Mouse (Mus musculus) neural tube, embryonic 14.5 days (tissue): ENCODE results near the gene Grk6. TPM values are rescaled to one million over a fixed set of nuclear protein-coding genes. Genes with fewer than 3 reads are reported as not detected.

ENCODE experiments used
- ATAC-seq: fragments of 200-750 bp; cut with Nextera tagmentation; 2 replicates; pipeline ENCODE4 v1.8.0; 2017; ENCODE audit warnings: low read depth, mild to moderate bottlenecking, moderate TSS enrichment, moderate library complexity
- H3K27ac ChIP-seq: fragments of 300-500 bp; sonication (generic); 2 replicates; pipeline ENCODE4 v1.5.1; 2014; ENCODE audit warnings: low read depth, mild to moderate bottlenecking, control low read depth, low read length, moderate library complexity, mixed read lengths
- H3K27me3 ChIP-seq: fragments of 300-500 bp; sonication (generic); 2 replicates; pipeline ENCODE4 v1.6.1; 2014; ENCODE audit warnings: low read length; ENCODE audit not compliant: control insufficient read depth, insufficient read depth
- H3K36me3 ChIP-seq: fragments of 300-500 bp; sonication (generic); 2 replicates; pipeline ENCODE4 v1.6.1; 2014; ENCODE audit warnings: low read length, mixed read lengths; ENCODE audit not compliant: control insufficient read depth, insufficient read depth
- H3K4me1 ChIP-seq: fragments of 300-500 bp; sonication (generic); 2 replicates; pipeline ENCODE4 v1.6.1; 2014; ENCODE audit warnings: low read length; ENCODE audit not compliant: control insufficient read depth, insufficient read depth
- H3K4me2 ChIP-seq: fragments of 300-500 bp; sonication (generic); 2 replicates; pipeline ENCODE4 v1.6.1; 2014; ENCODE audit warnings: mild to moderate bottlenecking, low read depth, low read length, control low read depth
- H3K4me3 ChIP-seq: fragments of 300-500 bp; sonication (generic); 2 replicates; pipeline ENCODE4 v1.5.1; 2014; ENCODE audit warnings: low read depth, low read length, control low read depth, mixed read lengths
- H3K9ac ChIP-seq: fragments of 300-500 bp; sonication (generic); replicated peaks from 2 replicates; pipeline ENCODE4 v1.6.1; 2014; ENCODE audit warnings: low read depth, mild to moderate bottlenecking, control low read depth, low read length, mixed read lengths
- H3K9me3 ChIP-seq: fragments of 300-500 bp; sonication (generic); 2 replicates; pipeline ENCODE4 v1.6.1; 2016; ENCODE audit warnings: low read length; ENCODE audit not compliant: control insufficient read depth
- WGBS: fragments of 180-500 bp; shearing (Covaris S2); extraction: QIAGEN DNeasy Blood & Tissue Kit; methylation state at CpG from one replicate; pipeline ENCODE4 v1.1.7; 2014; 5-methylcytosine and 5-hydroxymethylcytosine counted together
- polyA plus RNA-seq: library from polyadenylated mRNA; unstranded; fragments of >200 nt; fragmentation: Nextera tagmentation; extraction: Ambion mirVana; gene quantifications from 2 replicates; pipeline ENCODE4 v1.2.1, GENCODE M21; 2014

The Grk6 gene
- polyA plus RNA-seq, 1 experiment from 2014 or later: 39.0 TPM

DNA sequence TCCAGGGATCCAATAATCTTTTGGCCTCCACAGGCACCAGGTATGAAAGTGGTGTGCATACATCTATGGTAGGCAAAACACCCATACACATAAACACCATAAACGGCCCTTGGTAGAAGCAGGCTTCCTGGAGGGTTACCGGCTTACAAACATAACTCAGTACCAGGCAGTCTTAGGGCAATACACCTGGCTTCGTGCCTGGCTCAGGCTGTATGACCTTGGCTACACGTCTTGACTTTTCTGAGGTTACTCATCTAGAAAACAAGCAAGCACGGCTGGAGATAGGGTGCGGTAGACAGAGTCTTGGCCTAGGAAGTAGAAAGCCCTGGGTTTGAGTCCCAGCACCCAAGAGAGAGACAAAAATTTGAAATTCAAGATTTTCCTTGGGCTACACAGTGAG, 51.8 kb downstream of the Grk6 start:
- no peak overlapping the region for H3K9ac ChIP-seq
- peaks cover 12% of the 10 kb centered on the region; the same call in 1 of the 2 replicates for H3K4me1 ChIP-seq
- no peak for ATAC-seq
- H3K4me3 ChIP-seq: no peak overlapping the region
- 87% methylated on average over 6 of the region's 6 CpGs for WGBS
- H3K36me3 ChIP-seq: 0 out of 2 replicates have a peak, but pooled peaks cover 6% of the 10 kb centered on the region
- H3K27me3 ChIP-seq: no peaks in the 10 kb centered on the region
- no peaks in the 10 kb centered on the region for H3K9me3 ChIP-seq
- no peak overlapping the region for H3K4me2 ChIP-seq
- no peak overlapping the region for H3K27ac ChIP-seq

- no peaks in the 10 kb centered on the region for H3K27me3 ChIP-seq
- peaks cover 12% of the 10 kb centered on the region; the same call in 1 of the 2 replicates for H3K4me1 ChIP-seq
- no peak overlapping the region for H3K9ac ChIP-seq
- no peak overlapping the region for H3K4me3 ChIP-seq
- peaks cover 21% of the 10 kb centered on the region; the same call in 1 of the 2 replicates for H3K36me3 ChIP-seq
- no peak overlapping the region for H3K27ac ChIP-seq
- H3K4me2 ChIP-seq: no peak overlapping the region
- ATAC-seq: no peak
- H3K9me3 ChIP-seq: no peaks in the 10 kb centered on the region
- WGBS: 41% methylated on average over 11 of the region's 11 CpGs
Observed at GRCm38 (mm10) chr13:55498906-55499305, 54.0 kb downstream of the Grk6 start.

- WGBS: 83% methylated on average over 10 of the region's 10 CpGs
Observed at GRCm38 (mm10) chr13:55500575-55500974, 55.7 kb downstream of the Grk6 start.

GRCm38 (mm10) chr13:55502405-55502804, 57.5 kb downstream of the Grk6 start:
- 89% methylated on average over 8 of the region's 8 CpGs for WGBS

More at GRCm38 (mm10) chr13:55500575-55500974, 55.7 kb downstream of the Grk6 start:
- Histone ChIP-seq H3K4me2 (no peak overlapping the region), H3K9me3 (no peaks in the 10 kb centered on the region), H3K27me3 (no peaks in the 10 kb centered on the region), H3K9ac (no peak overlapping the region), H3K4me1 (peaks cover 9% of the 10 kb centered on the region; the same call in 1 of the 2 replicates), H3K4me3 (no peak overlapping the region), H3K27ac (no peak overlapping the region), H3K36me3 (peaks cover 36% of the 10 kb centered on the region)
- no peak for ATAC-seq

GRCm38 (mm10) chr13:55504390-55504789, 59.5 kb downstream of the Grk6 start:
- WGBS: 89% methylated on average over 5 of the region's 5 CpGs
- no peak overlapping the region for H3K4me2 ChIP-seq
- no peak overlapping the region for H3K27ac ChIP-seq
- no peak for ATAC-seq
- H3K9ac ChIP-seq: no peak overlapping the region
- no peaks in the 10 kb centered on the region for H3K27me3 ChIP-seq
- no peaks in the 10 kb centered on the region for H3K9me3 ChIP-seq
- H3K4me3 ChIP-seq: no peak overlapping the region
- peaks cover 59% of the 10 kb centered on the region for H3K36me3 ChIP-seq
- H3K4me1 ChIP-seq: no peaks in the 10 kb centered on the region

More at GRCm38 (mm10) chr13:55502405-55502804, 57.5 kb downstream of the Grk6 start:
- Histone ChIP-seq H3K4me1 (no peaks in the 10 kb centered on the region), H3K9ac (no peak overlapping the region), H3K27me3 (no peaks in the 10 kb centered on the region), H3K4me2 (no peak overlapping the region), H3K9me3 (no peaks in the 10 kb centered on the region), H3K36me3 (peaks cover 54% of the 10 kb centered on the region), H3K27ac (no peak overlapping the region), H3K4me3 (no peak overlapping the region)
- ATAC-seq: no peak

- Histone ChIP-seq H3K27ac (no peak overlapping the region), H3K9ac (no peak overlapping the region), H3K4me2 (no peak overlapping the region), H3K4me3 (no peak overlapping the region), H3K9me3 (no peaks in the 10 kb centered on the region), H3K27me3 (no peaks in the 10 kb centered on the region), H3K36me3 (peaks cover 59% of the 10 kb centered on the region), H3K4me1 (0 out of 2 replicates have a peak, but pooled peaks cover 5% of the 10 kb centered on the region)
- ATAC-seq: no peak
- 90% methylated on average over 9 of the region's 9 CpGs for WGBS
Observed at GRCm38 (mm10) chr13:55505810-55506209, 60.9 kb downstream of the Grk6 start.

DNA sequence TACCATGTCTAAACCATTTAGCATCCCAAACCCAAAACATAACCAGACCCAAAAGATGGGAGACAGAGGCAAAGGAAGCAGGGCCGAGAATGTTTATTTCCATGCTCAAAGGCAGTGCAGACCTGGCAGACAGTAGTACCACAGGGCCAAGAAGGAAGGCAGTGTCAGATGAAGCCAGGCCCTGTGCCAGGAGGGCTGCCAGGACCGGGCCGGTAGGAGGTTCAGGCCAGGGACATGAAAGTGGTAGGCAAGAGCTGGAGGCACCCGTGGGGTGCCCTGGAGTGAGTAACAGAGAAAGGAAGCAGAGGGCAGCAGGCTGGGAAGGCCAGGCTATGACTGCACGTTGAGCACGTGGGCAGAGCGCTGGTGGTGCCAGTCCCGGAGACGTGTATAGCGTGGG, 61.8 kb downstream of the Grk6 start:
- Histone ChIP-seq H3K4me1 (peaks cover 14% of the 10 kb centered on the region), H3K9me3 (no peaks in the 10 kb centered on the region), H3K9ac (no peak overlapping the region), H3K27ac (no peak overlapping the region), H3K4me2 (no peak overlapping the region), H3K4me3 (no peak overlapping the region), H3K36me3 (peaks cover 59% of the 10 kb centered on the region), H3K27me3 (no peaks in the 10 kb centered on the region)
- no peak for ATAC-seq
- 93% methylated on average over 10 of the region's 10 CpGs for WGBS

GRCm38 (mm10) chr13:55507877-55508276, 63.0 kb downstream of the Grk6 start:
- WGBS: 63% methylated on average over 11 of the region's 11 CpGs
- ATAC-seq: no peak
- Histone ChIP-seq H3K36me3 (peaks cover 52% of the 10 kb centered on the region), H3K9ac (no peak overlapping the region), H3K4me1 (peaks cover 23% of the 10 kb centered on the region), H3K4me3 (no peak overlapping the region), H3K27ac (no peak overlapping the region), H3K27me3 (no peaks in the 10 kb centered on the region), H3K9me3 (no peaks in the 10 kb centered on the region), H3K4me2 (no peak overlapping the region)

GRCm38 (mm10) chr13:55508531-55508930, 63.7 kb downstream of the Grk6 start:
- no peak overlapping the region for H3K9ac ChIP-seq
- H3K27ac ChIP-seq: no peak overlapping the region
- no peaks in the 10 kb centered on the region for H3K9me3 ChIP-seq
- 94% methylated on average over 10 of the region's 10 CpGs for WGBS
- no peaks in the 10 kb centered on the region for H3K27me3 ChIP-seq
- H3K4me3 ChIP-seq: no peak overlapping the region
- H3K36me3 ChIP-seq: peaks cover 46% of the 10 kb centered on the region
- ATAC-seq: no peak
- no peak overlapping the region for H3K4me2 ChIP-seq
- peaks cover 23% of the 10 kb centered on the region for H3K4me1 ChIP-seq
